Mouse (Mus musculus): ENCODE results near the gene Gm11127. TPM values are rescaled to one million over a fixed set of nuclear protein-coding genes. Genes with fewer than 3 reads are reported as not detected.
"Not testable (repeated sequence)": the region's sequence is repeated elsewhere in the genome, so short reads cannot be mapped to it uniquely, and the experiment has no call there.

Gm11127 gene
- polyA plus RNA-seq, 1 experiment from 2014 or later: not detected

DNA sequence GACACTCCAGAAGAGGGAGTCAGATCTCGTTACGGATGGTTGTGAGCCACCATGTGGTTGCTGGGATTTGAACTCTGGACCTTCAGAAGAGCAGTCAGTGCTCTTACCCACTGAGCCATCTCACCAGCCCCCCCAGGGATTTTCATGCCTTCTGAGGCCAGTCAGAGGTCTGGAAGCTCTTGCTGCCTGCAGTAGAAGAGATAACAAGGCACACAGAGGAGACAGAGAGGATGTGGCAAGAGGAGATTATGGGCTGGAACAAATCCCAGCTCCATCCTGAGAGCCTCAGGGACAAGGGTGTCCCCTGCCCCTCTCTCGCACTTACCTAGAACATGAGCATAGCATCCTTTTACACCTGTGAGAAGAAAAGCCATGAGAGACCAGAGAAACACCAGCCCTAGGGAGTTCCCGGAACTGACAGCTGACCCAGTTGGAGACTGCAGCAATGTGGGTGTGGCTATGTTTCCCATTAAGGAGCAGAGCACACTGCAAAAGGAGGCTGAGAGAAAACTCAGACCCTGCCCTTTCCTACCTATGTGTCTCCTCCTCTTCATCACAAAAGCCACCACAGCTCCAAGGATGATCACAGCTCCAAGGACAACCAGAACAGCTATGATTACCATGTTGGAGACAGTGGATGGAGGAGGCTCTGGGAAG, 28.0 kb downstream of the Gm11127 start:
- Histone ChIP-seq H3K4me1 (replicated peaks) (peaks cover 17% of the 10 kb centered on the region), H3K27me3 (peaks cover 20% of the 10 kb centered on the region; the same call in 1 of the 2 replicates)
- H3K27ac ChIP-seq; ATAC-seq (ENCODE audit: low FRiP score); H3K9me3 ChIP-seq; H3K9ac ChIP-seq; H3K4me2 ChIP-seq; H3K4me3 ChIP-seq; H3K36me3 ChIP-seq: not testable (repeated sequence)
- WGBS: 81% methylated on average over 4 of the region's 4 CpGs

DNA sequence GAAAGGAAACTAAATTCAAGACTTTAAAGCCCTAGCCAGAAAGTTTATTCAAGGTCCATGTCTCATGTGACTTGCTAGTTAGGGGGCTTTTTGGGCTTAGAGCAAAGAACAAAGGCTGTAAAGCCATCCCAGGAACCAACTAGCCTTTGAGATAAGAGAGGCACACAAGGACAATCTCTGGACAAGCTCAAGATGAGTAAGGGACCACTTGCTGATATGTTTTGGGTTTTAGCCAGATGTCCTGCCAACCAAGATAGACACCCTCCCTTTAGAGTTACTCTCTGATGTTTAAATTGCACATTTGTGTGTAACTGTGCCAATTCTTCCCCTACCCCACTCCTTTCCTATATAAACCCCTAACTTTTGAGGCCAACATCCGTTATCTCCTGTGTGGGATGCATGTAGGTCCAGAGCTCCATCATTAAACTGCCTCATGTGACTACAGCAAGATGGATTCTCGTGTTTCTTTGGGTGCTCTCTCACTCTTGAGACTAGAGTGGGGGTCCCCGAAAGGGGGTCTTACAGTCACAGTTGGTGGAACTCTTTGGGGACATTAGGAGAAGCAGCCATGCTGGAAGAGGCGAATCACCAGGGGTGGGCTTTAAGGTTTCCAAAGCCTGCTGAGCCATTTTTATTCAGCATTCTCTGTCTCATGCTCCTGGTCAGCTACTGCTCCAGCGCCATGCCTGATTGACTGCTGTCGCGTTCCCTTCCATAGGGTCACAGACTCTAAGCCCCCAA, 29.1 kb downstream of the Gm11127 start:
- no peak overlapping the region for H3K9ac ChIP-seq
- ATAC-seq (ENCODE audit: low FRiP score): no peak
- H3K27ac ChIP-seq: no peak overlapping the region
- 85% methylated on average over 7 of the region's 7 CpGs for WGBS
- H3K4me3 ChIP-seq: no peak overlapping the region
- H3K4me2 ChIP-seq: no peak overlapping the region
- H3K4me1 ChIP-seq (replicated peaks): peaks cover 19% of the 10 kb centered on the region
- no peaks in the 10 kb centered on the region for H3K36me3 ChIP-seq
- H3K27me3 ChIP-seq: peaks cover 20% of the 10 kb centered on the region; the same call in 1 of the 2 replicates
- H3K9me3 ChIP-seq: no peaks in the 10 kb centered on the region

DNA sequence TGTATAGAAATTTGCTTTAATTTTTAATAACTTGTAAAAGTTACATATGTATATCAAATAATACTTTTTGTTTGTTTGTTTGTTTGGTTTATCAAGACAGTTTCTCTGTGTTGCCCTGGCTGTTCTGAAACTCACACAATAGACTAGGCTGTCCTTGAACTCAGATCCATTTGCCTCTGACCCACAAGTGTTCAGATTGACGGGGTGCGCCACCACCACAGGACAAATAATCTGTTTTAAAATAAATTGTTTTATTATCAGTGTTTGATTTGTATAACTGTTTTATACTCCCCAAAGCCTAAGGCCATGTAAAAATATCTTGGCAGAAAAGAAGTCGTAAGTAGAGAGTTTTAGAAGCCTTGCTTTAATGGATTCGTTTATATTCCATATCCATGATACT, 30.5 kb downstream of the Gm11127 start:
- Histone ChIP-seq H3K9ac (no peak overlapping the region), H3K27ac (no peak overlapping the region)

DNA sequence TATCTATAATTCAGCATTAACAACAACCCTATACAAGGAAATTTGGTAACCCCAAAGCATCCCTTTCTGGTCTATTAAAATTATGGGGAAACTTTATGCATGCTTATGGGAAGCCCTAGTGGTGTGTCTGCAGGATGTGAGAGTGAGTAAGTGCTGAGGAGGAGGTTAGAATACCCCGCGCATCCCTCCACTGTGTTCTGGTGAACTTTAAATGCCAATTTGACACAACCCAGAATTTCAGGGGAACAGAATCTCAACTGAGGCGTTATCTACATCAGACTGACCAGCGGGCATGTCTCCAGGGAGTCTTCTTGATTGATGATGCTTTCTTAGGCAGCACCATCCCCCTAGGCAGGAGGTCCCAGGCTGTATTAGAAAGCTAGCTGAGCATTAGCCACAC, 32.3 kb downstream of the Gm11127 start:
- H3K4me1 ChIP-seq (replicated peaks): 0 out of 2 replicates have a peak, but pooled peaks cover 11% of the 10 kb centered on the region
- H3K36me3 ChIP-seq: no peaks in the 10 kb centered on the region
- 44% methylated on average over 4 of the region's 4 CpGs for WGBS
- ATAC-seq (ENCODE audit: low FRiP score): no peak
- no peak overlapping the region for H3K27ac ChIP-seq
- no peak overlapping the region for H3K4me2 ChIP-seq
- H3K4me3 ChIP-seq: no peak overlapping the region
- no peak overlapping the region for H3K9ac ChIP-seq
- 0 out of 2 replicates have a peak, but pooled peaks cover 5% of the 10 kb centered on the region for H3K27me3 ChIP-seq
- H3K9me3 ChIP-seq: no peaks in the 10 kb centered on the region

More for the DNA sequence above, 30.5 kb downstream of the Gm11127 start:
- Histone ChIP-seq H3K4me1 (replicated peaks) (peaks cover 22% of the 10 kb centered on the region), H3K27me3 (peaks cover 19% of the 10 kb centered on the region; the same call in 1 of the 2 replicates), H3K4me2 (no peak overlapping the region), H3K4me3 (no peak overlapping the region), H3K9me3 (no peaks in the 10 kb centered on the region), H3K36me3 (no peaks in the 10 kb centered on the region)
- WGBS: 97% methylated on average over 4 of the region's 4 CpGs
- ATAC-seq (ENCODE audit: low FRiP score): no peak

DNA sequence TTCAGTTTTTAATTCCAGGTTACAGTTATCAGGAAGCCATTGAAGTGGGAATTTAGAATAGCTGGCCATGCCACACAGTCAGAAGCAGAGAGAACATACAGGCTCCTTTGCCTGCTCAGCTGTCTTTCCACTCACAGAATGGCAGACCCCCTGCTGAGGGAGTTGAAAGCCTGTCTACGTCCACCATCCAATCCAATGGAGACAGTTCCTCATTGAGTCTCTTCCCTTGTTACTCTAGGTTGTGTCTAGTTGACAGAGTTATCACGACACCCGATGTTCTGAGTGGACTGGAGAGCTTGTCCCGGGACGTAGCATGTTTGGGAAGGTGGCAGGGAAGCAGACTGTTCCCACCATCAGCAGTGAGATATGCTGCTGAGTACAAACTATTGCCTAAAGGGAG, 33.0 kb downstream of the Gm11127 start:
- no peak for ATAC-seq (ENCODE audit: low FRiP score)

DNA sequence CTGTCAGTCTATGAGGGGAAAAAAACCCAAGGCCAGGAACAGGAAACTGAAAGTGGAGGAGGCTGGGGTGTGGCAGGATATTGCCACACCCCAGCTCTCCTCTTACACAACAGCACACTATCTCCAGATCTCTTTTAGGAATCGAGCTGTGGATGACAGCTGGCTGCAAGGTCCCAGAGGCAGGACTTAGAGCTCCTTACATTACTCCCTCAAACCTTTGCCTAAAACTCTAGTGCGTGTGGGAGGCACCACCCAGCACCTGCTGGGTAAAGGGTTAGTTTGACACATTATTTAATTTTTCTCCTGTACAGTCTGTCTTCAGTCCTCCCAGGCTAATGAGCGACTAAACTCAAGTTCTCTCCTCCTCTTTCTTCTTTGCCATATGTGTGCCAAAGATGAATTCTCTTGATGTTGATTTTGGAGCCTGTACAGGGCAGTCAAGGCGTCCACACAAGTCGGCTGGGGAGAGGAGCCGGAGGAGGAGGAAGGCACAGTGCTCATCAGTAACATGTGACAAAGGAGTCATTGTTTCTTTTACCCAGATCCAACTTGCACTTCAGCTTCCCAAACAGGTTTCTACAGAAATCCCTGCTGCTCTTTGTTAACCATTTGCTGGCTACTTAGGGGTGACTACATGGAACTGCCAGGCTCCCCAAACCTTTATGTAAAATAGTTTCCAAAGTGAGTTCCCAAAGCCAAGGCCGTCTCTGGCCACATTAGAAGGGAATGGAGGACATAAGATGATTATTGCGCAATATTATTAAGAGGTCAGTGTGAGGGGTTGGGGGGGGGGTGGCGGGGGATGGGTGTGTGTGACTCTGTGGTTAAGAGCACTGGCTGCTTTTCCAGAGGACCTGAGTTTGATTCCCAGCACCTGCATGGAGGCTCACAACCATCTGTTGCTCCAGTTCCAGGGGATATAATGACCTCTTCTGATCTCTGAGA, 34.2 kb downstream of the Gm11127 start:
- no peak overlapping the region for H3K9ac ChIP-seq
- ATAC-seq (ENCODE audit: low FRiP score): no peak
- H3K4me3 ChIP-seq: no peak overlapping the region
- H3K27me3 ChIP-seq: no peaks in the 10 kb centered on the region
- H3K4me2 ChIP-seq: no peak overlapping the region
- no peak overlapping the region for H3K27ac ChIP-seq
- 63% methylated on average over 9 of the region's 9 CpGs for WGBS
- no peaks in the 10 kb centered on the region for H3K36me3 ChIP-seq
- no peaks in the 10 kb centered on the region for H3K9me3 ChIP-seq
- 0 out of 2 replicates have a peak, but pooled peaks cover 14% of the 10 kb centered on the region for H3K4me1 ChIP-seq (replicated peaks)

More for the DNA sequence above, 33.0 kb downstream of the Gm11127 start:
- H3K36me3 ChIP-seq: no peaks in the 10 kb centered on the region
- no peaks in the 10 kb centered on the region for H3K9me3 ChIP-seq
- H3K9ac ChIP-seq: no peak overlapping the region
- H3K27me3 ChIP-seq: no peaks in the 10 kb centered on the region
- 0 out of 2 replicates have a peak, but pooled peaks cover 14% of the 10 kb centered on the region for H3K4me1 ChIP-seq (replicated peaks)
- H3K4me2 ChIP-seq: no peak overlapping the region
- no peak overlapping the region for H3K27ac ChIP-seq
- 56% methylated on average over 5 of the region's 5 CpGs for WGBS
- no peak overlapping the region for H3K4me3 ChIP-seq

DNA sequence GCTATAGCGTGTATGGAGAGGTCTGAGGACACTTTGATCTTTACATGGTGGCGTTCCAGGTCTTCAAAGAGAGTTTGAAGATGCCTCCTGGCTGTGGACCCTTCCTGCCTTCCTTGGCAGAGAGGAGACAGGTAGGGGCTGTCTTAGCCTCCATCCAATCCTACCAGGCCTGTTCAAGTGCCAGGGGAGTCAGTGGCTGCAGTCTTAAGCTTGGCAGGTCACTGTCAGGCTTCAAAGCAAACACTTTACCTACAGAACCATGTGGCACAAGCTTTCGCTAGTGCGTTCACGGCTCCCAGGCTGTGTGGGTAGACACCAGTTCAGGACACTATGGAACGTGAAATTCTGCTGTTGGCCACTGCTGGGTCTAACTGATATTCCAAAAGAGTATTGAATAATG, 35.2 kb downstream of the Gm11127 start:
- no peak overlapping the region for H3K4me2 ChIP-seq
- no peak for ATAC-seq (ENCODE audit: low FRiP score)

DNA sequence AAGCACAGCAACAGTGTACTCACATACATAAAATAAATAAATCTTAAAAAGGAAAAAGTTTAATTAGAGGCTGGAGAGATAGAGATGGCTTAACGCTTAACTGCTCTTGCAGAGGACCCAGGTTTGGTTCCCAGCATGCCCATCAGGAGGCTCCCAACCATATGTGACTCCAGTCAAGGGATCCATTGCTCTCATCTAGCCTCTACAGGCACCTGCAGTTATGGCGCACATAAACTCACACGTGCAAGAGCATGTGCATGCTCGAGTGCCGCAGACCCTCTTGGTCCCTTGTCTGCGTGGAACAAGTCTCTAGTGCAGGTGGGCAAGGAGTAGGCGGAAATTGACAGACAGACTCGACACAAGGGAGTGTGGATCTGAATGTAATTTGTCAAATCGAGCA, 36.1 kb downstream of the Gm11127 start:
- WGBS: 97% methylated on average over 9 of the region's 9 CpGs
- H3K4me2 ChIP-seq: no peak overlapping the region
- no peak overlapping the region for H3K4me3 ChIP-seq
- no peak overlapping the region for H3K27ac ChIP-seq
- no peaks in the 10 kb centered on the region for H3K36me3 ChIP-seq
- H3K4me1 ChIP-seq (replicated peaks): 0 out of 2 replicates have a peak, but pooled peaks cover 14% of the 10 kb centered on the region
- no peaks in the 10 kb centered on the region for H3K27me3 ChIP-seq
- H3K9ac ChIP-seq: no peak overlapping the region
- ATAC-seq (ENCODE audit: low FRiP score): no peak
- H3K9me3 ChIP-seq: no peaks in the 10 kb centered on the region

More for the DNA sequence above, 35.2 kb downstream of the Gm11127 start:
- H3K4me1 ChIP-seq (replicated peaks): 0 out of 2 replicates have a peak, but pooled peaks cover 14% of the 10 kb centered on the region
- no peak overlapping the region for H3K9ac ChIP-seq
- no peaks in the 10 kb centered on the region for H3K27me3 ChIP-seq
- H3K4me3 ChIP-seq: no peak overlapping the region
- H3K27ac ChIP-seq: no peak overlapping the region
- H3K9me3 ChIP-seq: no peaks in the 10 kb centered on the region
- H3K36me3 ChIP-seq: no peaks in the 10 kb centered on the region
- 94% methylated on average over 6 of the region's 6 CpGs for WGBS

DNA sequence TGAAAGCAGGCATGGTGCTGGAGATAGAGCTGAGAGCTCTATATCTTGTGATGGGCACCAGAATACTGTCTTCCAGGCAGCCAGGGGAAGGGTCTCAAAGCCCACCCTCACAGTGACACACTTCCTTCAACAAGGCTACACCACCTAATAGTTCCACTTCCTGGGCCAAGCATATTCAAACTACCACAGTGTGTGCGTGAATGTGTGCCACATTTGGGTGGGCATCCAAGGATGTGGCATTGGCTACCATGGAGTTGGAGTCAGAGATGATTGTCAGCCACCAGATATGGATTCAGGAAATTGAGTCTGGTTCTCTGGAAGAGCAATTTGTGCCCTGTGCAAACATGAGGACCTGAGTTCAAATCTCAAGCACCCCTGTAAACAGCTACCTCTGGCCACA, 36.9 kb downstream of the Gm11127 start:
- H3K4me3 ChIP-seq: no peak overlapping the region
- ATAC-seq (ENCODE audit: low FRiP score): no peak
- WGBS: 96% methylated on average over 1 of the region's 1 CpGs
- no peaks in the 10 kb centered on the region for H3K36me3 ChIP-seq
- H3K4me2 ChIP-seq: no peak overlapping the region
- H3K27me3 ChIP-seq: no peaks in the 10 kb centered on the region
- 0 out of 2 replicates have a peak, but pooled peaks cover 12% of the 10 kb centered on the region for H3K4me1 ChIP-seq (replicated peaks)
- no peaks in the 10 kb centered on the region for H3K9me3 ChIP-seq
- no peak overlapping the region for H3K27ac ChIP-seq
- no peak overlapping the region for H3K9ac ChIP-seq

DNA sequence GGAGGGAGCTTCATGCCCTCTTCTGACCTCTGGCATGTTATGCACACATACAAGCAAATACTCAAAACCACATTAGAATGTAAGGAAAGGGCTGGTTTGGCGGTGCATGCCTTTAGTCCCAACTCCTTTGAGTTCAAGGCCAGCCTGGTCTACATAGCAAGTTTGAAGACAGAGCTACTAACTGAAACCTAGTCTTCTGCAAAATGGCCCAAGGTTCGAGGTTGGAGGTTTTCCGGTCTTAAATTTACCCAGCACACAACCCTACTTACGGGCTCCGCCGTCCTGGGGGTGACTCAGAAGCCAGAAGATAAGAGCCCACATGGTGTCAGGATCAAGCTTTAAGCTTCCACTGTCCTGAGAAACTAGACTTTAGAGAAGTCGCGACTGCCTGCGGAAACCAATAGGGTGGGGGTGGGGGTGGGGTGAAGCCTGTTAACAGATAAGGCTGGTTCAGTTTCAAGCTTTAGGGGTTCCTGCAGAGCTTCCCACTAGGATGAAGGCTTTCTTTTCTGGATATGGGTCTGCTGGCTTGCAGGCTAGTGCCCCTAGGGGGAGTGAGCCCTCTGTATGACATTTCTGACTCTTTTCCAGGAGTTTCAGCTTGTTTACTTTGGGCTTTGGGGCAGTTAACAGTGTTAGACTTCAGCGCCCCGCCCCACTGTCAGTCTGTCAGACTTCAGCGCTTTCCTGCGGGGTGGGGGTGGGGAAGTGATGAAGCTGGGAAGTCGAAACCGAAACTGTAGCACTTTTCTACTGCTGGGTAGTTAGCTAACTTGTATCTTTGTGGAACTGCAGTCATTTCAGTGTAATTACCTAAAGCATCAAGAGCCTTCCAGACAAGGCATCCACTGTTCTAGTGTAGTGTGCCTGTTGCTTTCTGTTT, 37.7 kb downstream of the Gm11127 start, which contains the start of gene H2-T24:
TSS of gene H2-T24 (minus strand) at position 370 of the 883 bp plus-strand sequence.
- H3K27ac ChIP-seq: no peak within 1 kb of the TSS
- H3K36me3 ChIP-seq: peaks cover 4% of the 10 kb centered on the region
- 44% methylated on average over 15 of the region's 15 CpGs for WGBS
- H3K4me1 ChIP-seq (replicated peaks): 0 out of 2 replicates have a peak, but pooled peaks cover 8% of the 10 kb centered on the region
- H3K9ac ChIP-seq: no peak within 1 kb of the TSS
- no peak within 1 kb of the TSS for H3K4me3 ChIP-seq
- ATAC-seq (ENCODE audit: low FRiP score): no peak
- H3K27me3 ChIP-seq: no peaks in the 10 kb centered on the region
- H3K4me2 ChIP-seq: no peak within 1 kb of the TSS
- H3K9me3 ChIP-seq: no peaks in the 10 kb centered on the region

DNA sequence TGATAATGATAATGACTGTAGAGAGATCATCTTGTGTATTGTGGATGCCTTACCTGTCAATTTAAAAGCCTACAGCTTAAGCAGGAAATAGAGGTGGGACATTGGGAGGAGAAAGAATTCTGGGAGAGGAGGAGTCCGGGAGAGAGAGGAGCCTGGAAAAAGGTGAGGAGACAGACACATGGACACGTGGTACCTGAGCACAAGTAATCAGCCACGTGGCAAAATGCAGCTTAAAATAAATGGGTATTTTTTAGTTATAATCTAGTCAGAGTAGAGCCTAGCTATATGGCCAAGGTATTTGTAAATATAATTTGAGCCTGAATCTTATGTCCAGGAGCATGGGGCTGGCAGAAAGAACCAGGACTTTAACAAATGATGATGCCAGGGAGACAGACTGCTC, 38.7 kb downstream of the Gm11127 start:
- Histone ChIP-seq H3K36me3 (peaks cover 14% of the 10 kb centered on the region), H3K4me2 (no peak overlapping the region), H3K4me3 (no peak overlapping the region), H3K9ac (no peak overlapping the region), H3K4me1 (replicated peaks) (0 out of 2 replicates have a peak, but pooled peaks cover 8% of the 10 kb centered on the region), H3K9me3 (no peaks in the 10 kb centered on the region), H3K27ac (no peak overlapping the region), H3K27me3 (no peaks in the 10 kb centered on the region)
- 75% methylated on average over 3 of the region's 3 CpGs for WGBS
- no peak for ATAC-seq (ENCODE audit: low FRiP score)

Measured in hindbrain, embryonic 13.5 days (tissue).